Mouse (Mus musculus): ENCODE measurements around the gene Kctd11. TPM values are rescaled to one million over a fixed set of nuclear protein-coding genes. Genes with fewer than 3 reads are reported as not detected.

Kctd11 gene
- polyA plus RNA-seq, 1 experiment from 2014 or later: 3.3 TPM

DNA sequence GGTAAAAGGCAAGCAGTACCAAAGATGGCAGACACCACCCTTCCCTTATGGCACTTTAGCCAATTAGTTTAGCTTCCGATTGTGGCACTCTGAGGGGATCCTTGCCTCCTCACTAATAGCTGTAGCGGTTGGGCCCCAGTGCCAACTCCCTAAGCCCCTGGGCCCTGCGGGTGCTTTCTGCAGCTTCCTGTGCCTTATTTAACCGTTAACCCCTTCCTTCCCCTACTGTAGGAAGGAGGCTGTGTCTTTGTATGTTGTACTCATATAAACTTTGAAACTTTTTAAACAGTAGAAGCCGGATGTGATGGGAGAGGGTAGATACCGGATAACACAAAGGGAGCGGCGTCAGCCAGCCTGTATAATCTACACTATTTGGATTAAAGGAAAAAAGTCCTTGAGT is 30.5 kb downstream of the Kctd11 start:
- Histone ChIP-seq H3K27me3 (no peaks in the 10 kb centered on the region), H3K4me2 (no peak overlapping the region), H3K9me3 (no peaks in the 10 kb centered on the region), H3K36me3 (peaks cover 48% of the 10 kb centered on the region), H3K4me3 (no peak overlapping the region), H3K4me1 (replicated peaks) (peaks cover 55% of the 10 kb centered on the region), H3K9ac (no peak overlapping the region), H3K27ac (replicated peaks) (no peak overlapping the region)
- WGBS: 70% methylated on average over 8 of the region's 8 CpGs
- no peak for ATAC-seq (ENCODE audit: low read depth)

DNA sequence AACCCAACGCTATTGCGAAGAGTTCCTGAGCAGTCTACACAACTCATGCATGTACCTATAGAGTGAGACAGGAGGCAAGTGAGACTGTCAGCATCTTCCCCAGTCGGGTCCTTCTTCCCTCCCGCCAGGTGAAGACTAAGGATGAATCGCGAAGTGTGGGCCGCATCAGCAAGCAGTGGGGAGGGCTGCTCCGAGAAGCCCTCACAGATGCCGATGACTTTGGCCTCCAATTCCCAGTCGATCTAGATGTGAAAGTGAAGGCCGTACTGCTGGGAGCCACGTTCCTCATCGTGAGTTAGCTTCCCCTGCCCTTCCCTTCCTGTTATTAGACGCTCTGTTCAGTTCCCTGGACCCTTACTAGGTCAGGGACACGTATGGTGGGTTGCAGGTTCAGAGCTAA is 31.3 kb downstream of the Kctd11 start:
- H3K27me3 ChIP-seq: no peaks in the 10 kb centered on the region
- no peak overlapping the region for H3K4me2 ChIP-seq
- ATAC-seq (ENCODE audit: low read depth): no peak
- no peak overlapping the region for H3K27ac ChIP-seq (replicated peaks)
- H3K36me3 ChIP-seq: peaks cover 48% of the 10 kb centered on the region
- H3K9me3 ChIP-seq: no peaks in the 10 kb centered on the region
- no peak overlapping the region for H3K4me3 ChIP-seq
- H3K4me1 ChIP-seq (replicated peaks): peaks cover 58% of the 10 kb centered on the region
- no peak overlapping the region for H3K9ac ChIP-seq
- WGBS: 95% methylated on average over 15 of the region's 15 CpGs

DNA sequence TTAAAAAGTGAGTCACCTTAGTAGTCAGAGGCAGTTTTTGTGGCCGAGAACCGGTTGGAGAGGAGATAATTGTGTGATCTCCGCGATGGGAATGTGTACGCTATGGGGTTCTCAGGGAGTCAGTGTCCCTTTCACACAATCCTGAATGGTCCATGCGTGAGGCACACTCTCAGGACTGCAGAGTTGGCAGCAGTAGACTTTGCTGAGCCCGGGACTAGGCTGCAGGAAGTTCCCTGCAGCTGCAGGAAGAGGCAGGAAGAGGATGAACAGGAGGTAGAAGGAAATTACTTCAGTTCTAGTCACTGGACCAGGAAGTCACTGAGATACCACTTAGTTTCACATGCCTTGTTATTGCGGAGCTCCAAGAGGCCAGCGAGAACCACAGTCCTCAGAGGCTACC is 32.1 kb downstream of the Kctd11 start:
- Histone ChIP-seq H3K4me2 (no peak overlapping the region), H3K36me3 (peaks cover 48% of the 10 kb centered on the region), H3K27ac (replicated peaks) (no peak overlapping the region), H3K9ac (no peak overlapping the region), H3K4me3 (no peak overlapping the region), H3K9me3 (no peaks in the 10 kb centered on the region), H3K27me3 (no peaks in the 10 kb centered on the region), H3K4me1 (replicated peaks) (peaks cover 58% of the 10 kb centered on the region)
- 91% methylated on average over 9 of the region's 9 CpGs for WGBS
- ATAC-seq (ENCODE audit: low read depth): no peak

DNA sequence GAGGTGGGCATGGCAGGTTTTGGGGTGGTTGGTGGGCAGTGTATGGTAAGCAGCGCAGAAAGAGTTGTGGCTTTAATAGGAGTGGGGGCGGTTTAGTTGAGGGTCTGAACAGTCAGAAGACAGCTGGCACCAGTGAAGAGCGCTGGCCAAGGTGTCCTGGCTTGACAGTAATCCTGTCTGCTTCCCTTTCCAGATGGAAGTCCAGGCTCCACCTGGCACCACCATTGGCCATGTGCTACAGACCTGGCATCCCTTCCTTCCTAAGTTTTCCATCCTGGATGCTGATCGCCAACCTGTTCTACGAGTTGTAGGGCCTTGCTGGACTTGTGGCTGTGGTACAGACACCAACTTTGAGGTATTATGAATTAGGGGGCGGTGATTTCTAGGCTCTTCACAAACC is 33.2 kb downstream of the Kctd11 start:
- Histone ChIP-seq H3K9ac (peak overlapping the region; percentile 92), H3K4me3 (peak overlapping the region; percentile 73), H3K4me1 (replicated peaks) (peaks cover 53% of the 10 kb centered on the region), H3K36me3 (peaks cover 48% of the 10 kb centered on the region), H3K9me3 (no peaks in the 10 kb centered on the region), H3K27me3 (no peaks in the 10 kb centered on the region), H3K27ac (replicated peaks) (no peak overlapping the region; the same call in 1 of the 2 replicates), H3K4me2 (peak overlapping the region; percentile 95)
- no peak for ATAC-seq (ENCODE audit: low read depth)
- 96% methylated on average over 6 of the region's 6 CpGs for WGBS

DNA sequence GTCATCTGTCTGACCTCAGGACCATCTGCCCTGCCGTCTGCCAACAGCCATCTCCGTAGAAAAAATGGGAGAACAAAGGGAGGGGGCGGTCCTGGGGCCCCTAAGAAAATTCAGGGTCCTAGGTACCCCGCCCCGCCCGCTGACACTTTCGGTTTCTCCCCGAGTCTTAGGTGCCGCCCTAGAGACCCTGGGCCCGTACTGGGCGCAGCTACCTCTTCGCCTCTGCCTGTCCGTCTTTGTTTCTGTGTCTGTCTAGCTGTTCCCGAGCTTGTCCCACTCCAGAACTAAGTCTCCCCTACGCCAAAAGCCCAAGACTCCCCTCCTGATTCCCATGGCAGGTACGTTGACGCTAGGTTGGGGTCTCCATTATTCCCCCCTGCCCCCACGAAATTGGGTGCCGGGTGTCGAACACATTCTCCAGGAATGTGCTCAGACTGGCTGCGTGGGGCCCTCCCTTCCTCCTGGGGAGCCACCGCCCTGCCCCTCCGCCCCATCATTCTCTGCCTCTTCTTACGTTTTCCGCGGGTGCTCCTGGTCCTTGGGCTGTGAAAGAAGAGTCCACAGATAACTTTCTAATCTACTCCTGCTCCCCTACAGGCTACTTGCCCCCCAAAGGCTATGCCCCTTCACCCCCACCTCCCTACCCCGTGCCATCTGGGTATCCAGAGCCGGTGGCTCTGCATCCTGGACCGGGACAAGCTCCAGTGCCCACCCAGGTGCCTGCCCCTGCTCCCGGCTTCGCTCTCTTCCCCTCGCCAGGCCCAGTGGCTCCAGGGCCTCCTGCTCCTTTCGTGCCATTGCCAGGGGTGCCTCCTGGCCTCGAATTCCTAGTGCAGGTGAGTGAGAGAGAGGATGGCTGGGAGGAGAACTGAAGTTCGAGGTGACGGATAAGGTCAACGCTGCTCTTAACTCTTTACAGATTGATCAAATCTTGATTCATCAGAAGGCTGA is 34.2 kb downstream of the Kctd11 start:
- no peaks in the 10 kb centered on the region for H3K9me3 ChIP-seq
- peak overlapping the region; percentile 95 for H3K4me2 ChIP-seq
- peaks cover 40% of the 10 kb centered on the region for H3K36me3 ChIP-seq
- H3K27me3 ChIP-seq: no peaks in the 10 kb centered on the region
- peak; percentile 61 for ATAC-seq (ENCODE audit: low read depth)
- WGBS: 11% methylated on average over 37 of the region's 37 CpGs
- H3K4me1 ChIP-seq (replicated peaks): peaks cover 49% of the 10 kb centered on the region
- peak overlapping the region; percentile 92 for H3K9ac ChIP-seq
- peak overlapping the region; percentile 98 for H3K27ac ChIP-seq (replicated peaks)
- peak overlapping the region; percentile 73 for H3K4me3 ChIP-seq

DNA sequence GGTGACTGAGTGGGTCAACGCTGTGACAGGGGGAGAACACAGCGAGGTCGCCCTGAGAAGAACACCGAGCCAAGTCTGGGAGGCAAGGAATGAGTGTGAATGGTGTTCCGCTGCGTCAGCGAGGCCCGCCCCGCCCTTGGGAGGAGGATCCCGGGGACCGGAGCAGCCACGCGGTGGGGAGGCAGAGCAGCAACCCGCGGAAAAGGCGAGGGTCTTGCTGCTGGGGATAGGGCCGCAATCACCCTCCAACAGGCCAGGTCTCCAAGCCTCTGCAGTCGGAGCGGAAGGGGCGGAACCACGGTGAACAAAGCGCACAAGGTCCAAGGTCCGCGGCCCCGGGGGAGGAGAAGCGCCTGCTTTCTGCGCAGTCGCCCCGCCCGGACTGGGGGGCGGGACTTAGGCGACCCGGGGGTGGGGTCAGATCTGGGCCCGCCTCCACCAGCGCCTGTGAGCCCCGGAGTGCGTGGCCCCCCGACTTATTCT is 35.0 kb downstream of the Kctd11 start, which contains the start of gene Plscr3:
TSS of gene Plscr3 (plus strand) at position 179 of the 483 bp plus-strand sequence.
- Histone ChIP-seq H3K27ac (replicated peaks) (peak within 1 kb of the TSS; percentile 98), H3K9ac (peak within 1 kb of the TSS; percentile 92), H3K4me3 (peak within 1 kb of the TSS; percentile 73), H3K27me3 (no peaks in the 10 kb centered on the region), H3K36me3 (peaks cover 32% of the 10 kb centered on the region), H3K9me3 (no peaks in the 10 kb centered on the region), H3K4me1 (replicated peaks) (peaks cover 49% of the 10 kb centered on the region), H3K4me2 (peak within 1 kb of the TSS; percentile 95)
- under 1% methylated on average over 36 of the region's 38 CpGs for WGBS
- ATAC-seq (ENCODE audit: low read depth): peak; percentile 92

- Histone ChIP-seq H3K9ac (peak overlapping the region; percentile 71), H3K4me3 (peak overlapping the region; percentile 93), H3K27me3 (no peaks in the 10 kb centered on the region), H3K4me2 (peak overlapping the region; percentile 99), H3K27ac (replicated peaks) (peak overlapping the region; percentile 98), H3K36me3 (peaks cover under 1% of the 10 kb centered on the region), H3K4me1 (replicated peaks) (peaks cover 34% of the 10 kb centered on the region), H3K9me3 (no peaks in the 10 kb centered on the region)
- 2% methylated on average over 7 of the region's 7 CpGs for WGBS
- ATAC-seq (ENCODE audit: low read depth): 0 out of 2 replicates have a peak, but pooled peaks have one; percentile 2
Measured at GRCm38 (mm10) chr11:69838714-69839104, 42.5 kb downstream of the Kctd11 start.

DNA sequence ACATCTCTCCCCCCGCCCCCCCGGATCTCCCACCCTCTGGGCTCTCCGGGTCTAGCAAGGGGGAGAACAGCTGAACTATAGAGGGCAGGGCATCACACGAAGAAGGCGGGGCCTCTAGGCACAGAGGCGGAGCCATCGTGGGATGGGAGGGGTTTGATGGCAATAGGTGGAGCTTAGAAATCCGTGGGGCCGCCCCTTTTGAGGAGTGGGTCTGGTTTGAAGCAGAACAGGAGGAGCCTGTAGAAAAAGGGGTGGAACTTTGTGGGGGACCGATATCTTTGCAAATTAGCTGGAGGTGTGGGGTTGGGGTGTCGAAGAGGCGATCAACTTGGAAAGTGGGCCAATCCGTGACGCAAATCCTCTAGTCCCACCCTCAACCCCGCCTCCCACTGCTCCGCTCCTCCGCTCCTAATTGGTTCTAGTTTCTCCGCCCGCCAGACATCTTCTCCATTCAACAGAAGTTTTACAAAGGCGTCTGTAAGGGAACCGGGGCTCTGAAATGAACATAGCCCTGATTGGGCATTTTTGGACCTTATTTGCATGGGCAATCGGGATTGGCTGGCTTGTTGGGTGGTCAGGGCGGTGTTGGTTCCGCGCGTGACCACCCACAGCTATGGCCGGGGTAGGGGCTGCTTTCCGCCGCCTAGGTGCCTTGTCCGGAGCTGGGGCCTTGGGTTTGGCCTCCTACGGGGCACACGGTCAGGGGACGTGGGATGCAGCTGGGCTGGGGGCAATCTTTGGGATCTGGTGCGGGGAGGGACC is 43.1 kb downstream of the Kctd11 start, which contains the start of gene Tmem256:
TSS of gene Tmem256 (plus strand) at position 563 of the 762 bp plus-strand sequence.
- ATAC-seq (ENCODE audit: low read depth): peak; percentile 92

DNA sequence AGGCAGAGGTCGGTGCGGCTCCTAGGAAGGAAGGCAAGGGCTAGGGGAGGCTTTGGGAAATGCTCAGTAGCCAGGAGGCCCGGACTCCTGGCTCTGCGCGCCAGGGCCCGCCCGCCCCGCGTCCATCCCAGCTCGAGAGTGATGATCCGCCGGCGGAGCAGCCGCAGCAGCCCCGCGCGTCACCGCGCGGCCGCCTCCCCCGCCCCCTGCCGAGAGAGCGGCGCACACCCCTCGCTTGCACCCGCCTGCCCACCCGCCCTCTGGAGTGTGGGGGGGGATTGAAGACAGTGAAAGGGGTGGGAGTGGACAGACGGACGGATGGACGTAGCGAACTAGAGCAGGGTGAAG is 43.6 kb downstream of the Kctd11 start, which contains the start of gene Nlgn2:
TSS of gene Nlgn2 (minus strand) at position 181 of the 348 bp plus-strand sequence.
- ATAC-seq (ENCODE audit: low read depth): peak; percentile 75
- 0% methylated on average over 32 of the region's 32 CpGs for WGBS
- peaks cover 40% of the 10 kb centered on the region for H3K4me1 ChIP-seq (replicated peaks)

More for the DNA sequence above, 43.1 kb downstream of the Kctd11 start, which contains the start of gene Tmem256:
- peak within 1 kb of the TSS; percentile 98 for H3K27ac ChIP-seq (replicated peaks)
- peaks cover 7% of the 10 kb centered on the region for H3K36me3 ChIP-seq
- H3K4me2 ChIP-seq: peak within 1 kb of the TSS; percentile 99
- H3K4me3 ChIP-seq: peak within 1 kb of the TSS; percentile 93
- peaks cover 39% of the 10 kb centered on the region for H3K4me1 ChIP-seq (replicated peaks)
- no peaks in the 10 kb centered on the region for H3K9me3 ChIP-seq
- no peaks in the 10 kb centered on the region for H3K27me3 ChIP-seq
- under 1% methylated on average over 34 of the region's 34 CpGs for WGBS
- peak within 1 kb of the TSS; percentile 97 for H3K9ac ChIP-seq

GRCm38 (mm10) chr11:69836703-69837576 is 44.3 kb downstream of the Kctd11 start:
- Histone ChIP-seq H3K27ac (replicated peaks) (peak overlapping the region; percentile 98), H3K4me3 (peak overlapping the region; percentile 93), H3K4me2 (peak overlapping the region; percentile 99), H3K9me3 (no peaks in the 10 kb centered on the region), H3K9ac (peak overlapping the region; percentile 97), H3K27me3 (no peaks in the 10 kb centered on the region), H3K4me1 (replicated peaks) (peaks cover 40% of the 10 kb centered on the region), H3K36me3 (peaks cover 19% of the 10 kb centered on the region)
- peak; percentile 4; the same call in 1 of the 2 replicates for ATAC-seq (ENCODE audit: low read depth)
- WGBS: 1% methylated on average over 51 of the region's 52 CpGs

More for the DNA sequence above, 43.6 kb downstream of the Kctd11 start, which contains the start of gene Nlgn2:
- H3K36me3 ChIP-seq: peaks cover 12% of the 10 kb centered on the region
- peak within 1 kb of the TSS; percentile 93 for H3K4me3 ChIP-seq
- H3K27me3 ChIP-seq: no peaks in the 10 kb centered on the region
- peak within 1 kb of the TSS; percentile 98 for H3K27ac ChIP-seq (replicated peaks)
- H3K4me2 ChIP-seq: peak within 1 kb of the TSS; percentile 99
- H3K9me3 ChIP-seq: no peaks in the 10 kb centered on the region
- peak within 1 kb of the TSS; percentile 97 for H3K9ac ChIP-seq

- Histone ChIP-seq H3K9me3 (no peaks in the 10 kb centered on the region), H3K36me3 (peaks cover 27% of the 10 kb centered on the region), H3K4me3 (peak overlapping the region; percentile 93), H3K27me3 (no peaks in the 10 kb centered on the region), H3K9ac (peak overlapping the region; percentile 97), H3K4me2 (peak overlapping the region; percentile 99), H3K27ac (replicated peaks) (peak overlapping the region; percentile 98), H3K4me1 (replicated peaks) (peaks cover 45% of the 10 kb centered on the region)
- no peak for ATAC-seq (ENCODE audit: low read depth)
- 0% methylated on average over 4 of the region's 4 CpGs for WGBS
Measured at GRCm38 (mm10) chr11:69835966-69836335, 45.3 kb downstream of the Kctd11 start.
